Mouse (Mus musculus) common myeloid progenitor, adult 5-6 weeks (primary cell): Measurements from ENCODE around the gene Aldh18a1. TPM values are rescaled to one million over a fixed set of nuclear protein-coding genes. Genes with fewer than 3 reads are reported as not detected.

Experiments
- total RNA-seq: library from RNA; stranded (forward); fragments of 200-1000, 187-1606 nt; gene quantifications from 2 replicates; pipeline ENCODE4 v1.2.3, GENCODE M21; 2017

Gene Aldh18a1
- total RNA-seq, 1 experiment from 2014 or later: 58.7 TPM

Other genes starting within 250 kb of the Aldh18a1 start
- 5.8 and 10.2 TPM in 2 replicates for gene Sorbs1, start 74.7 kb downstream of the Aldh18a1 start, total RNA-seq
- gene Tctn3, start 23.8 kb upstream of the Aldh18a1 start, total RNA-seq: 6.0 and 6.8 TPM in 2 replicates
- 7.8 and 11.9 TPM in 2 replicates for gene Entpd1, start 23.9 kb upstream of the Aldh18a1 start, total RNA-seq
- gene Cc2d2b, start 160.3 kb upstream of the Aldh18a1 start, total RNA-seq: 1.5 and 8.6 TPM in 2 replicates
- gene Ccnj, start 242.8 kb upstream of the Aldh18a1 start, total RNA-seq: 6.4 and 7.4 TPM in 2 replicates